Mouse (Mus musculus): ENCODE results near the gene Clec1a. TPM values are rescaled to one million over a fixed set of nuclear protein-coding genes. Genes with fewer than 3 reads are reported as not detected.
"Not testable (repeated sequence)": the region's sequence is repeated elsewhere in the genome, so short reads cannot be mapped to it uniquely, and the experiment has no call there.

Gene Clec1a
- 2.7 and 4.3 TPM in 2 replicates for polyA plus RNA-seq (2014; fragmentation: Nextera tagmentation; extraction: Ambion mirVana)

DNA sequence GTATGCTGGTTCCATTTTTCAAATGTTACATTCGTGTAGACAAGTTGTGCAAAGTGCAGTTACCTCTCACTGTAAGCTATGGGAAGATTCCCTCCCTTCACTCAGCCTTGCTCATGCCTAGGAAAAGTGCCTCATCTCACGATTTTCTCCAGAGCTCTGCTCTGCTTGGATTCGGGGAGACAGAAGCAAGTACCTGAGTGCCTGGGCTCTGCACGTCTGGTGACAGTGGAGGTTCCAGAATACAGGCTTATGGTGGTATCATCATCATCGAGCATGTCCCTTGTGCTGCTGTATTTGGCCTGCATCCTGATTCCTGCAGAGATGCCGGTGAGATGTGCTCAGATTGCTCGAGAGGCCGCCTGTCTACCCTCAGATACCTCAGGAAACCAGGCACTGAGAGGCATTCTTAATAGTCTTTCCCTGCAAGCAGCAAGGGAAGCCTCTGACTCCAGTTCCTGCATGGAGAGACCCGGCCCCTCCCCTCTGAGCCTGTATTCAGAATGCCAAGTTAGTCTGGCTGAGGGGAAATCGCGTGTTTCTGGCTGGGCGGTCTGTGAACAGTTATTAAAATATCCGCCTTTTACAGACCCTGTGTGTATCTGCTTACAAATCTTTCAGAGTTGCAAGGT, at the start of gene Clec1a:
Clec1a (minus strand) TSS at position 590 of the 629 bp plus-strand sequence.
- Histone ChIP-seq H3K9ac (ENCODE audit: low read depth, low read length) (no peak within 1 kb of the TSS), H3K4me3 (ENCODE audit: low read depth, low read length) (no peak within 1 kb of the TSS), H3K4me2 (ENCODE audit: low read depth, low read length) (peak within 1 kb of the TSS; percentile 12; the same call in 1 of the 2 replicates), H3K9me3 (ENCODE audit: control insufficient read depth, low read length) (no peaks in the 10 kb centered on the region), H3K27me3 (replicated peaks; ENCODE audit: control insufficient read depth, insufficient read depth, low read length) (no peaks in the 10 kb centered on the region), H3K27ac (replicated peaks; ENCODE audit: low read depth, low read length) (no peak within 1 kb of the TSS), H3K36me3 (ENCODE audit: control insufficient read depth, insufficient read depth, low read length) (no peaks in the 10 kb centered on the region), H3K4me1 (ENCODE audit: control insufficient read depth, insufficient read depth, low read length) (no peaks in the 10 kb centered on the region)
- peak; percentile 51 for DNase-seq (ENCODE audit: low spot score)
- no peak for ATAC-seq (ENCODE audit: low read depth)
- 45% methylated on average over 13 of the region's 13 CpGs for WGBS

DNA sequence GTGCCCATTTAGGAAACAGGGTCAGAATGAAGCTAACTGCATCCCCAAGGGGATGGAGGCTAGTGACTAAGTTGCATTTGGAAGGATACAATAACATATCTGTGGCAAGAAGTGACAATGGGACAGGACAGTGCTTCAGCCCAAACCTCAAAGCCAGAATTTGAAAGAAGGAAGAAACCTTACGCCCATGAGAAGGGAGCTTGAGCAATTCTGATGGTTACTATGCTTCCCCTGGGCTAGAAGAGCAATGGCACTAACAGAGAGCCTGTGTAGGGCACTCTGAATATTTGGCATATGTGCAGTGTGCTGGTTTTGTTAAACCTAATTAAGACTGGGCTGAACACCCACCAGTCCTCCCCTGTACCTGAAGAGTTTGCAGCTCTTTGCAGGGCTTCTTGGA, 47.7 kb upstream of the Clec1a start:
- 93% methylated on average over 1 of the region's 1 CpGs for WGBS

DNA sequence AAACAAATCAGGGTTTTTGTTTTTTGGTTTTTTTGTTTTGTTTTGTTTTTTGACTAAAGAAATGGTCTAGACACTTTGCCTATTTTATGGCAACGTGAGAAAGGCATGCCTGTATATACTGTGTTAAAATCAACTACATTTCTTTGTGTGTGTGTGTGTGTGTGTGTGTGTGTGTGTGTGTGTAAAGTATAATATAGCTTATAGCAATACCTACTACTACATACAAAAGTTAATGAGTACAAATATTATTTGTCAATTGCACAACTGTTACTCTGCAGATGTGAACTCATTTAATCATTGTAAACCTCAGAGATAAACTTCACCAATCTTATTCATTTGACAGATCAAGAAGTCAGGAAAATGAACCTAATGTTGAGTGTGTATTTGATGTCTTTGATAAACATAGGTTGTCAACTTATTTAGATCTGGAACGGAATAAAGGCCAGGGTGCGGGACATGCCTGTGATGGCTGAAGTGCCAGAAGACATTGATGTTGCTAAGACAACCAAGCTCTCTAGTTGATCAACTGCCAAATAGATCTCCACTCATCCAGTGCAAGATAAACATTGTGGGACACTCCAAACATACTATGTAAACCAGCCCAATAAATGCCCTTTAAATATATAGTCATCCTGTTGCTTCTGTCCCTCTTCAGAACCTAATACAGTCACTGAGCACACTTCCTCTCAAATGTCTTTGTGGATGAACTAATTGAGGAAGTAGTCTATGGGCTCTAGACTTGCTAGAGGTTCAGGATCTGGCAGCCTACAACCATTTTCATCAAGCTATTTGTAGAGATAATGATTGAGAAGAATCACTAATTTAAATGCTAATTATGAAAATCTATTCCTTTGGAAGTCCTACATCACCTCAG, 45.8 kb upstream of the Clec1a start:
- no peak overlapping the region for H3K4me3 ChIP-seq (ENCODE audit: low read depth, low read length)
- no peak overlapping the region for H3K9ac ChIP-seq (ENCODE audit: low read depth, low read length)
- H3K27ac ChIP-seq (replicated peaks; ENCODE audit: low read depth, low read length): no peak overlapping the region
- no peak overlapping the region for H3K4me2 ChIP-seq (ENCODE audit: low read depth, low read length)
- no peak for DNase-seq (ENCODE audit: low spot score)
- no peaks in the 10 kb centered on the region for H3K9me3 ChIP-seq (ENCODE audit: control insufficient read depth, low read length)
- no peaks in the 10 kb centered on the region for H3K27me3 ChIP-seq (replicated peaks; ENCODE audit: control insufficient read depth, insufficient read depth, low read length)
- H3K36me3 ChIP-seq (ENCODE audit: control insufficient read depth, insufficient read depth, low read length): no peaks in the 10 kb centered on the region
- ATAC-seq (ENCODE audit: low read depth): no peak
- no peaks in the 10 kb centered on the region for H3K4me1 ChIP-seq (ENCODE audit: control insufficient read depth, insufficient read depth, low read length)
- WGBS: 86% methylated on average over 3 of the region's 3 CpGs

More for the DNA sequence above, 47.7 kb upstream of the Clec1a start:
- not testable (repeated sequence) for H3K4me1 ChIP-seq (ENCODE audit: control insufficient read depth, insufficient read depth, low read length); H3K9ac ChIP-seq (ENCODE audit: low read depth, low read length); H3K36me3 ChIP-seq (ENCODE audit: control insufficient read depth, insufficient read depth, low read length); H3K27ac ChIP-seq (replicated peaks; ENCODE audit: low read depth, low read length); H3K4me3 ChIP-seq (ENCODE audit: low read depth, low read length); H3K4me2 ChIP-seq (ENCODE audit: low read depth, low read length); H3K27me3 ChIP-seq (replicated peaks; ENCODE audit: control insufficient read depth, insufficient read depth, low read length); DNase-seq (ENCODE audit: low spot score); H3K9me3 ChIP-seq (ENCODE audit: control insufficient read depth, low read length); ATAC-seq (ENCODE audit: low read depth)

DNA sequence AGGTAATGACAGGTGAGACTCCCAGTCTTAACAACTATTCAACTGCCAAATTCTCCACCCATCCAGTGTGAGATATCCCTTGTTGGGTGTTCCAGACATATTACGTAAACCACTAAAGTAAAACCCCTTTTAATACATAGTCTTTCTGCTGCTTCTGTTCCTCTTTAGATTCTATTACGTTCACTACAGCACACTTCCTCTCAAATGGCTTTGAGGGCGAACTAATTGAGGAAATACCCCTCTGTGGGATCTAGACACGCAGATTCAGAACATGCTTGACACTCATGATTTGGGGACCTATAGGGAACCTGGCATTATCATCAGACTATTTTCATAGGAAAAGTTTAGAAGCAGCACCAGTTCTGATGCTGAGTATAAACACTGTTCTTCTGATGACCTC, 43.1 kb upstream of the Clec1a start:
- H3K9ac ChIP-seq (ENCODE audit: low read depth, low read length): no peak overlapping the region
- no peaks in the 10 kb centered on the region for H3K4me1 ChIP-seq (ENCODE audit: control insufficient read depth, insufficient read depth, low read length)
- H3K9me3 ChIP-seq (ENCODE audit: control insufficient read depth, low read length): no peaks in the 10 kb centered on the region
- H3K4me2 ChIP-seq (ENCODE audit: low read depth, low read length): no peak overlapping the region
- DNase-seq (ENCODE audit: low spot score) (no peak), ATAC-seq (ENCODE audit: low read depth) (no peak)
- no peaks in the 10 kb centered on the region for H3K27me3 ChIP-seq (replicated peaks; ENCODE audit: control insufficient read depth, insufficient read depth, low read length)
- WGBS: 74% methylated on average over 4 of the region's 4 CpGs
- no peaks in the 10 kb centered on the region for H3K36me3 ChIP-seq (ENCODE audit: control insufficient read depth, insufficient read depth, low read length)
- no peak overlapping the region for H3K4me3 ChIP-seq (ENCODE audit: low read depth, low read length)
- no peak overlapping the region for H3K27ac ChIP-seq (replicated peaks; ENCODE audit: low read depth, low read length)

DNA sequence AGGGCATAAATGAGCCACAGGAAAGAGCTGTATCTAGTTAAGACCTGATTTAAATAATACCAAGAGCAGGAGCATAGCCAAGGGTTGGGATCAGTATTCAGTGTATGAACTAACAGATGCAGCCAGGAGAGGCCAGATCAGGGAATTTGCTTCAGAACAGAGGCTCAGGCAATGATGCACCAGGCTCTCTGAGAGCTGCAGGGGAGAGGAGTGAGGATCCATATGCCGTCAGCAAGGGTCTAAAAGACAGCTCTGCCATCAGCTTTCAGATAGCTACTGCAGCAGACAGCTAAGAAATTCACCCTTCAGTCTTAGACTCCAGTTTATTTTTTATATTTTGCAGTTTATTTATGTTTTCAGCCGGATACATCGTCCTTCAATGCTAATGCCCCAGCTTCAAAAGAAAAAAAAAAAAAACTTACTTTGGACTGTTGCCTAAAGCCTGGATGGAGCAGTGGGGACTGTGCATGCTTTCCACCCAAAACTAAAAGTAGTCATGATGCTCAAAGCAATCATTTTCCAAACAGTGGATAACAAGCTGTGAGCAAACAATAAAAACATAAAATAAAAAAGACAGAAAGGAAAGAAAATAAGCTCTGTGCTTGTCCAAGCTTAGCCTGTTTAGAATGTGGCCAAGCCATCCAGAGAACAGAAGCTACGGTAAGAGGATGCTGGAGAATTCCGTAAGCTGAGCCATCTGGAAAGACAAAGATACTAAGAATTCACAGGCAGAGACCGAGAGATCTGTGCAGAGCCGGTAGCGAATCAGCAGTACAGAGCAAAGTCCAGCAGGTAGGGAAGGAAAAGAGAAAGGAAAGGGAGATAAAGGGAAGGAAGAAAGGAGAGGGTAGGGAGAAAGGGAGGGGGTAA, 28.5 kb upstream of the Clec1a start:
- no peak; the same call in 1 of the 2 replicates for ATAC-seq (ENCODE audit: low read depth)
- no peaks in the 10 kb centered on the region for H3K36me3 ChIP-seq (ENCODE audit: control insufficient read depth, insufficient read depth, low read length)
- H3K4me2 ChIP-seq (ENCODE audit: low read depth, low read length): peak overlapping the region; percentile 26; the same call in 1 of the 2 replicates
- H3K9ac ChIP-seq (ENCODE audit: low read depth, low read length): no peak overlapping the region
- H3K4me1 ChIP-seq (ENCODE audit: control insufficient read depth, insufficient read depth, low read length): no peaks in the 10 kb centered on the region
- no peak overlapping the region for H3K4me3 ChIP-seq (ENCODE audit: low read depth, low read length)
- no peaks in the 10 kb centered on the region for H3K27me3 ChIP-seq (replicated peaks; ENCODE audit: control insufficient read depth, insufficient read depth, low read length)
- H3K27ac ChIP-seq (replicated peaks; ENCODE audit: low read depth, low read length): peak overlapping the region; percentile 11; the same call in 1 of the 2 replicates
- H3K9me3 ChIP-seq (ENCODE audit: control insufficient read depth, low read length): no peaks in the 10 kb centered on the region
- peak; percentile 73 for DNase-seq (ENCODE audit: low spot score)
- 50% methylated on average over 8 of the region's 8 CpGs for WGBS

DNA sequence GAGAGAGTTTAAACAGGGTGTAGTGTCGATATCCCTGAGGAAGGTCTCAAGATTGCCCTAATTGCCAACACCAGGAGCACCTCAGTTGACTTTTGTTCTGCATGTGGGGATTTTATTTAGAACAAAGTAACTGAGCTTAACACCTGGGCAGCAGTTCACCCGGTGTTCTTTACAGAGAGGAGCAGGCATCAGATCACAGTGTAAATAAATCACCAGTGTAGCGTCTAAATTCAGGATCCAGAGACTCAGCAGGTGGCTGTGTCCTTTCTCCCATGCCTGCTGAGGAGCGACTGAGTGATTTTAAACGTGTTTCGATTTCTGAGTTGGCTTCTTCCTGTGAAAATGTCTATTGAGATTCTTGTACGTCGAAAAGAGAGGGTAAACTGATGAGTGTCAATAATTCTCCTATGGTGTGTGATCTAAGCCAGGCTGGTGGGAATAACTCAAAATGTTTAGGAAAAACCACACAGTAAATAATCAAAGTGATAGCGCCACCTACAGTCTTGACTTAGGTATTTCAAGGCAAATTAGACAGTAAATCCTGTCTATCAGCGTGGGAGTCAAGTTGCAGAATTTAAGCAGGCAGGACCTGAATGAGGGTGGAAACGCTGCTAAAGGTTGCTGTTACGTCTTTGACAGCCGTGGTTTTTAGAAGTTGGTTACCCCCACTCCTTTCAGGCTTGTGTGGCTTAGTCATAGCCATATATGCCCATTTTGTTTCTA, 24.8 kb upstream of the Clec1a start:
- Histone ChIP-seq H3K27ac (replicated peaks; ENCODE audit: low read depth, low read length) (no peak overlapping the region), H3K36me3 (ENCODE audit: control insufficient read depth, insufficient read depth, low read length) (no peaks in the 10 kb centered on the region), H3K9ac (ENCODE audit: low read depth, low read length) (no peak overlapping the region), H3K4me2 (ENCODE audit: low read depth, low read length) (no peak overlapping the region), H3K4me3 (ENCODE audit: low read depth, low read length) (no peak overlapping the region), H3K9me3 (ENCODE audit: control insufficient read depth, low read length) (no peaks in the 10 kb centered on the region), H3K27me3 (replicated peaks; ENCODE audit: control insufficient read depth, insufficient read depth, low read length) (no peaks in the 10 kb centered on the region), H3K4me1 (ENCODE audit: control insufficient read depth, insufficient read depth, low read length) (no peaks in the 10 kb centered on the region)
- no peak for ATAC-seq (ENCODE audit: low read depth)
- WGBS: 29% methylated on average over 13 of the region's 13 CpGs
- peak; percentile 43 for DNase-seq (ENCODE audit: low spot score)

DNA sequence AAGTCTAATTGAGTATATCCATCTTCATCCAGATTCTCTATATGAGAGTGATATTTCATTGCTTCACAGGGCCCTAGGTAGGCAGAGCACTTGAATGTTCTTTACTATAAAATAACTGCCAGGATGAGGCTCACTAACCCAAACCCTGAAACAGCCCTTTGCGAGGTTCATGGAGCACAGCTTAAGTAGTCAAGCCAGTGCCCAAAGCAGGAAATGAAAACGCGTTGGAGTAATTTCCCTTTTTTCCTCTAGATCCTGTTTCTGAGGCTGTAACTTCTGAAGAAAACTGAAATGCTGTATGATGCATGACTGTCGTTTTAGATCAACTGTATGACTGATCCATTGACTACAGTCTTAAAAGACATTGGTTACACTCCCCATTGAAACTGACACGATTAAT, 20.8 kb upstream of the Clec1a start:
- WGBS: 74% methylated on average over 5 of the region's 5 CpGs
- DNase-seq (ENCODE audit: low spot score): no peak

DNA sequence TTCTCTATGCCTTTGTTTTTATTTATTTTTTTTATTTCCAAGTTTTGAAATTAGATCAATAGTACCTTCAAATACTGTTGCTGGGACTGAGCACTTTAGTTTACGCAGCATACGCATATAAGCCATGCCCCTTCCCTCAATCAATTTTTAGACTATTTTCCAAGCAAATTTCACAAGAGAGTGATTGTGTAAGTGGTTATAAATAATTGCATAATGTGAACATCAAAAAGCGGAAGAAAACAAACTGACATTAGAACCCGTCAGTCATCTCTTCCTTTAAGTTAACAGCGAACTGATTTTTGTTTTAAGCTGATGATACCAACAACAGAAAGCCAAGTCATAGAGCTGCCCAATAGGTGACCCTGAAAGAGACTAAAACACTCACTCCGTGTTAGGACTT, 19.6 kb upstream of the Clec1a start:
- H3K4me2 ChIP-seq (ENCODE audit: low read depth, low read length): no peak overlapping the region
- ATAC-seq (ENCODE audit: low read depth) (no peak), DNase-seq (ENCODE audit: low spot score) (no peak)
- no peak overlapping the region for H3K4me3 ChIP-seq (ENCODE audit: low read depth, low read length)
- 87% methylated on average over 6 of the region's 6 CpGs for WGBS
- H3K36me3 ChIP-seq (ENCODE audit: control insufficient read depth, insufficient read depth, low read length): no peaks in the 10 kb centered on the region
- no peak overlapping the region for H3K9ac ChIP-seq (ENCODE audit: low read depth, low read length)
- no peak overlapping the region for H3K27ac ChIP-seq (replicated peaks; ENCODE audit: low read depth, low read length)
- H3K4me1 ChIP-seq (ENCODE audit: control insufficient read depth, insufficient read depth, low read length): no peaks in the 10 kb centered on the region
- H3K27me3 ChIP-seq (replicated peaks; ENCODE audit: control insufficient read depth, insufficient read depth, low read length): no peaks in the 10 kb centered on the region
- no peaks in the 10 kb centered on the region for H3K9me3 ChIP-seq (ENCODE audit: control insufficient read depth, low read length)

More for the DNA sequence above, 20.8 kb upstream of the Clec1a start:
- no peak overlapping the region for H3K4me3 ChIP-seq (ENCODE audit: low read depth, low read length)
- H3K27ac ChIP-seq (replicated peaks; ENCODE audit: low read depth, low read length): no peak overlapping the region
- no peaks in the 10 kb centered on the region for H3K9me3 ChIP-seq (ENCODE audit: control insufficient read depth, low read length)
- ATAC-seq (ENCODE audit: low read depth): no peak
- no peaks in the 10 kb centered on the region for H3K36me3 ChIP-seq (ENCODE audit: control insufficient read depth, insufficient read depth, low read length)
- H3K4me1 ChIP-seq (ENCODE audit: control insufficient read depth, insufficient read depth, low read length): no peaks in the 10 kb centered on the region
- no peak overlapping the region for H3K4me2 ChIP-seq (ENCODE audit: low read depth, low read length)
- H3K9ac ChIP-seq (ENCODE audit: low read depth, low read length): no peak overlapping the region
- H3K27me3 ChIP-seq (replicated peaks; ENCODE audit: control insufficient read depth, insufficient read depth, low read length): no peaks in the 10 kb centered on the region
